Mouse (Mus musculus) MEL (cell line): ENCODE results near the gene Sgca. TPM values are rescaled to one million over a fixed set of nuclear protein-coding genes. Genes with fewer than 3 reads are reported as not detected.
"Not testable (repeated sequence)": the region's sequence is repeated elsewhere in the genome, so short reads cannot be mapped to it uniquely, and the experiment has no call there.

Experiments
- DNase-seq: peaks from one replicate; pipeline ENCODE4 v3.0.0; 2011; ENCODE audit warnings: low read depth, low spot score
- H3K27ac ChIP-seq: 2 replicates; pipeline ENCODE4 v1.5.1; 2012; ENCODE audit warnings: low read depth, mild to moderate bottlenecking, control low read depth, low read length, moderate library complexity; ENCODE audit not compliant: control insufficient read depth
- H3K27me3 ChIP-seq, 2 experiments: fragments of 150-350 bp in 1 of 2; sonication (generic) in 1 of 2; 2 replicates each; pipeline ENCODE4 v1.6.1; 2012; ENCODE audit warnings: low read length in 2 of 2, mild to moderate bottlenecking in 2 of 2, improper control_type of control experiment in 1 of 2, moderate library complexity in 1 of 2; ENCODE audit not compliant: insufficient read depth in 2 of 2, control insufficient read depth in 1 of 2
- H3K36me3 ChIP-seq, 2 experiments: 2 replicates each; pipeline ENCODE4 v1.6.1; 2012 to 2014; ENCODE audit warnings: low read length in 2 of 2, improper control_type of control experiment in 1 of 2, inconsistent platforms in 1 of 2, mild to moderate bottlenecking in 1 of 2; ENCODE audit not compliant: insufficient read depth in 2 of 2, control insufficient read depth in 1 of 2
- H3K4me1 ChIP-seq, 2 experiments: fragments of 150-350 bp in 1 of 2; sonication (generic) in 1 of 2; 2 replicates each; pipeline ENCODE4 v1.6.1; 2012; ENCODE audit warnings: low read length in 2 of 2, improper control_type of control experiment in 1 of 2, mild to moderate bottlenecking in 1 of 2; ENCODE audit not compliant: insufficient read depth in 2 of 2, control insufficient read depth in 1 of 2
- H3K4me3 ChIP-seq, 2 experiments: fragments of 150-350 bp in 1 of 2; sonication (generic) in 1 of 2; 2 replicates each; pipeline ENCODE4 v1.5.1; 2012; ENCODE audit warnings: low read depth in 2 of 2, low read length in 2 of 2, mild to moderate bottlenecking in 2 of 2, moderate library complexity in 2 of 2, control low read depth in 1 of 2, improper control_type of control experiment in 1 of 2; ENCODE audit not compliant: control insufficient read depth in 1 of 2, insufficient read depth in 1 of 2
- H3K79me2 ChIP-seq: 2 replicates; pipeline ENCODE4 v1.6.1; 2012; ENCODE audit warnings: mild to moderate bottlenecking, low read length, moderate library complexity; ENCODE audit not compliant: control insufficient read depth, poor library complexity, insufficient read depth
- H3K9ac ChIP-seq: 2 replicates; pipeline ENCODE4 v1.6.1; 2012; ENCODE audit warnings: low read depth, mild to moderate bottlenecking, control low read depth, low read length, moderate library complexity; ENCODE audit not compliant: control insufficient read depth, poor library complexity, severe bottlenecking
- H3K9me3 ChIP-seq: fragments of 150-350 bp; sonication (generic); replicated peaks from 2 replicates; pipeline ENCODE4 v1.6.1; 2012; ENCODE audit warnings: mild to moderate bottlenecking, low read length, improper control_type of control experiment, moderate library complexity; ENCODE audit not compliant: insufficient read depth
- CHD2 ChIP-seq: IDR thresholded peaks from 2 replicates; pipeline ENCODE4 v1.6.1; 2011; ENCODE audit warnings: low read length, improper control_type of control experiment
- CTCF ChIP-seq, 3 experiments: IDR thresholded peaks in 2 of 3; conservative IDR thresholded peaks in 1 of 3; 2 replicates each; pipeline ENCODE4 v1.5.1; 2011 to 2012; ENCODE audit warnings: low read length in 3 of 3, low read depth in 2 of 3, mild to moderate bottlenecking in 2 of 3, improper control_type of control experiment in 1 of 3, inconsistent platforms in 1 of 3, mixed read lengths in 1 of 3, moderate library complexity in 1 of 3; ENCODE audit not compliant: control insufficient read depth in 1 of 3, insufficient read depth in 1 of 3, poor library complexity in 1 of 3, severe bottlenecking in 1 of 3
- ELF1 ChIP-seq: IDR thresholded peaks from 2 replicates; pipeline ENCODE4 v1.6.1; 2014; ENCODE audit warnings: low read depth, mild to moderate bottlenecking, inconsistent platforms, low read length, improper control_type of control experiment, moderate library complexity
- KAT2A ChIP-seq: conservative IDR thresholded peaks from 2 replicates; pipeline ENCODE4 v1.6.1; 2012; ENCODE audit warnings: low read depth, low read length, improper control_type of control experiment, inconsistent platforms
- MAZ ChIP-seq: IDR thresholded peaks from 2 replicates; pipeline ENCODE4 v1.6.1; 2012; ENCODE audit warnings: low read depth, mild to moderate bottlenecking, inconsistent platforms, low read length, improper control_type of control experiment
- NELFE ChIP-seq: IDR thresholded peaks from 2 replicates; pipeline ENCODE4 v1.6.1; 2011; ENCODE audit warnings: low read depth, low read length, improper control_type of control experiment
- POLR2AphosphoS2 ChIP-seq: IDR thresholded peaks from 2 replicates; pipeline ENCODE4 v1.6.1; 2011; ENCODE audit warnings: low read length, improper control_type of control experiment
- RAD21 ChIP-seq: IDR thresholded peaks from 2 replicates; pipeline ENCODE4 v1.6.1; 2011; ENCODE audit warnings: mild to moderate bottlenecking, low read depth, low read length, improper control_type of control experiment
- TBP ChIP-seq: IDR thresholded peaks from 2 replicates; pipeline ENCODE4 v1.8.0; 2011; ENCODE audit warnings: low read depth, low read length, improper control_type of control experiment
- TCF12 ChIP-seq: IDR thresholded peaks from 2 replicates; pipeline ENCODE4 v1.6.1; 2014; ENCODE audit warnings: low read depth, mild to moderate bottlenecking, inconsistent platforms, low read length, improper control_type of control experiment, moderate library complexity
- UBTF ChIP-seq: IDR thresholded peaks from 2 replicates; pipeline ENCODE4 v1.6.1; 2012; ENCODE audit warnings: low read depth, mild to moderate bottlenecking, inconsistent platforms, low read length, improper control_type of control experiment, moderate library complexity, borderline replicate concordance; ENCODE audit not compliant: insufficient read depth
- ZC3H11A ChIP-seq: IDR thresholded peaks from 2 replicates; pipeline ENCODE4 v1.6.1; 2012; ENCODE audit warnings: low read depth, mild to moderate bottlenecking, inconsistent platforms, low read length, improper control_type of control experiment
- ZNF384 ChIP-seq: IDR thresholded peaks from 2 replicates; pipeline ENCODE4 v1.6.1; 2012; ENCODE audit warnings: low read depth, mild to moderate bottlenecking, inconsistent platforms, low read length, improper control_type of control experiment
- polyA plus RNA-seq, 2 experiments: library from polyadenylated mRNA; stranded (reverse) in 1 of 2; unstranded in 1 of 2; fragments of >175 nt in 1 of 2; fragments of >200 nt in 1 of 2; gene quantifications; 2 replicates each; pipeline versions ENCODE4 v1.2.1 to v1.2.4; 2012; ENCODE audit warnings: low replicate concordance in 2 of 2, low read depth in 1 of 2; ENCODE audit not compliant: insufficient read length in 2 of 2, insufficient read depth in 1 of 2, missing spikeins in 1 of 2
- total RNA-seq: library from RNA; depleted of rRNA; stranded (reverse); fragments of 300-350 nt; gene quantifications from 2 replicates; pipeline ENCODE4 v1.2.3, GENCODE M21; 2012

Gene Sgca
- total and polyA plus RNA-seq, 3 experiments, result not detected

GRCm38 (mm10) chr11:94969709-94970108 is 6.4 kb downstream of the Sgca start:
- H3K9me3 ChIP-seq, DNase-seq, H3K27ac ChIP-seq, H3K36me3 ChIP-seq, H3K79me2 ChIP-seq, H3K4me3 ChIP-seq, H3K4me1 ChIP-seq, H3K9ac ChIP-seq: not testable (repeated sequence)
- peaks cover 21 to 22% of the 10 kb centered on the region in 2 experiments for H3K27me3 ChIP-seq
- TF ChIP-seq TBP, result peak; percentile 61
- TF ChIP-seq, all 39 proteins: peak for 1; not testable (repeated sequence) for 38

DNA sequence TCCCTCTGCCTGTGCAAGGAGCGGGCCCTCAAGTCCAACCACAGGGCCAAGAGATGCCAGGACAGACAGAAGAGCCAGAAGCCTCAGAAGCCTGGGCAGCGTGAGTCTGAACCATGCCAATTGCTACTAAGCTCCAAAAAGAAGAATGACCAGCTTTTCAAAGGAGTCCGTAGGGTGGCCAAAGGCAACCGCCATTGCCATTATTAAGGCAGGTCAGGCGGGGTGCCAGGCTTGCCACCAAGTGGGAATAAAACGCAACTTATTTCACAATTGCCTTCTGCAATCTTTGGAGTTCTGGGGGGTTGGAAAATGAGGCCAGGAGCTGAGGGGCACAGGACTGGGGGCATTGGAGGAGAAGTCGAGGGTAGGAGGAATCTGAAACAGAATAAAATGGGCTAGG is 7.9 kb downstream of the Sgca start:
- H3K9me3 ChIP-seq, result no peaks in the 10 kb centered on the region
- no peak for DNase-seq
- H3K9ac ChIP-seq, result no peak overlapping the region
- peaks cover 30 to 32% of the 10 kb centered on the region in 2 experiments for H3K27me3 ChIP-seq
- H3K27ac ChIP-seq, result no peak overlapping the region
- TF ChIP-seq ZC3H11A (no peak), UBTF (no peak), TCF12 (no peak), POLR2AphosphoS2 (no peak), RAD21 (no peak), CTCF (IDR thresholded peaks at IDR 0.05 in 2 of 3, conservative IDR thresholded peaks at IDR 0.05 in 1 of 3; ENCODE audit: control insufficient read depth in 1 of 3, insufficient read depth in 1 of 3, low read depth in 2 of 3, low read length in 3 of 3, poor library complexity in 1 of 3, severe bottlenecking in 1 of 3) (no peak), CHD2 (no peak), NELFE (no peak), MAZ (no peak), KAT2A (no peak), ZNF384 (no peak)
- TF ChIP-seq, all 39 proteins: peak for 0
- Histone ChIP-seq H3K4me3 (no peak overlapping the region), H3K4me1 (peaks cover 0 to 3% of the 10 kb centered on the region in 2 experiments; a peak in 1 of 4 replicates), H3K36me3 (no peaks in the 10 kb centered on the region), H3K79me2 (no peaks in the 10 kb centered on the region)

DNA sequence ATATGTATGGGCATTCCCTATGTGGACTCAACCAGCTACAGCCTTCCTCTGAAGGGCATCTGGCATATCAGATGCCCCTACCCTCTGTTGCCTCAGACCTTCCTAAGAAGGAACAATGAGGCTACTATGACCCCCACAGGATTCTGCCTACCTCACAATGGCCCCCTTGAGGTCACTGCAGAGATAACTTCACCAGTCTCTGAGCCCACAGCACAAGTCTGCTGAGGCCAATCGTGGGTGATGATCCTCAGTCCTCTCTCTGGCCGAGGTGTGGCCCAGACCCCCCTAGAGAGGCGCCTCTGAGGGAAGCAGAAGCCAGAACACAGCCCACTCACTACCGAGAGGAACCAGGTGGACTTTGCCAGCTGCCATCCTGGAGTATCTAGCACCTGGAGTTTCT is 8.7 kb downstream of the Sgca start, which contains the start of gene Hils1:
Gene Hils1 (plus strand): TSS at position 175 of the 400 bp plus-strand sequence.
- Histone ChIP-seq H3K27ac (no peak within 1 kb of the TSS), H3K36me3 (no peaks in the 10 kb centered on the region), H3K9me3 (no peaks in the 10 kb centered on the region), H3K4me1 (peaks cover 0 to 3% of the 10 kb centered on the region in 2 experiments; a peak in 1 of 4 replicates), H3K9ac (no peak within 1 kb of the TSS), H3K27me3 (peaks cover 31 to 36% of the 10 kb centered on the region in 2 experiments), H3K79me2 (no peaks in the 10 kb centered on the region), H3K4me3 (no peak within 1 kb of the TSS)
- no peak for DNase-seq
- TF ChIP-seq ELF1, result no peak
- TF ChIP-seq CTCF (IDR thresholded peaks at IDR 0.05 in 2 of 3, conservative IDR thresholded peaks at IDR 0.05 in 1 of 3; ENCODE audit: control insufficient read depth in 1 of 3, insufficient read depth in 1 of 3, low read depth in 2 of 3, low read length in 3 of 3, poor library complexity in 1 of 3, severe bottlenecking in 1 of 3), result peak in 1 of 3 experiments; percentile 15; a peak in 1 of 6 replicates
